Mouse (Mus musculus) cortical plate, adult 2 months (tissue): ENCODE measurements around the gene Ppp1r37. TPM values are rescaled to one million over a fixed set of nuclear protein-coding genes. Genes with fewer than 3 reads are reported as not detected.
"Not testable (repeated sequence)": the region's sequence is repeated elsewhere in the genome, so short reads cannot be mapped to it uniquely, and the experiment has no call there.

ENCODE experiments used
- H3K27ac ChIP-seq: fragments of 200-500 bp; 2 replicates; pipeline ENCODE4 v1.5.1; 2012; ENCODE audit warnings: low read length, control low read depth, inconsistent platforms; ENCODE audit not compliant: insufficient read depth
- H3K4me1 ChIP-seq: fragments of 200-500 bp; 2 replicates; pipeline ENCODE4 v1.6.1; 2011; ENCODE audit warnings: low read length; ENCODE audit not compliant: control insufficient read depth, insufficient read depth
- H3K4me3 ChIP-seq: fragments of 200-500 bp; 2 replicates; pipeline ENCODE4 v1.5.1; 2011; ENCODE audit warnings: mild to moderate bottlenecking, low read length, control low read depth; ENCODE audit not compliant: insufficient read depth
- CTCF ChIP-seq: fragments of 200-500 bp; IDR thresholded peaks from 2 replicates; pipeline ENCODE4 v1.5.1; 2011; ENCODE audit warnings: mild to moderate bottlenecking, control low read depth, low read length; ENCODE audit not compliant: insufficient read depth; ENCODE audit errors: extremely low read depth
- POLR2A ChIP-seq: fragments of 200-500 bp; IDR thresholded peaks from 2 replicates; pipeline ENCODE4 v1.6.1; 2011; ENCODE audit warnings: mild to moderate bottlenecking, low read length, control low read depth; ENCODE audit not compliant: insufficient read depth; ENCODE audit errors: extremely low read depth
- polyA plus RNA-seq: library from polyadenylated mRNA; depleted of rRNA; stranded (reverse); fragments of >200 nt; gene quantifications from 2 replicates; pipeline ENCODE4 v1.2.3, GENCODE M21; 2012; rRNA removed

Gene Ppp1r37
- polyA plus RNA-seq: 152 and 153 TPM in 2 replicates

DNA sequence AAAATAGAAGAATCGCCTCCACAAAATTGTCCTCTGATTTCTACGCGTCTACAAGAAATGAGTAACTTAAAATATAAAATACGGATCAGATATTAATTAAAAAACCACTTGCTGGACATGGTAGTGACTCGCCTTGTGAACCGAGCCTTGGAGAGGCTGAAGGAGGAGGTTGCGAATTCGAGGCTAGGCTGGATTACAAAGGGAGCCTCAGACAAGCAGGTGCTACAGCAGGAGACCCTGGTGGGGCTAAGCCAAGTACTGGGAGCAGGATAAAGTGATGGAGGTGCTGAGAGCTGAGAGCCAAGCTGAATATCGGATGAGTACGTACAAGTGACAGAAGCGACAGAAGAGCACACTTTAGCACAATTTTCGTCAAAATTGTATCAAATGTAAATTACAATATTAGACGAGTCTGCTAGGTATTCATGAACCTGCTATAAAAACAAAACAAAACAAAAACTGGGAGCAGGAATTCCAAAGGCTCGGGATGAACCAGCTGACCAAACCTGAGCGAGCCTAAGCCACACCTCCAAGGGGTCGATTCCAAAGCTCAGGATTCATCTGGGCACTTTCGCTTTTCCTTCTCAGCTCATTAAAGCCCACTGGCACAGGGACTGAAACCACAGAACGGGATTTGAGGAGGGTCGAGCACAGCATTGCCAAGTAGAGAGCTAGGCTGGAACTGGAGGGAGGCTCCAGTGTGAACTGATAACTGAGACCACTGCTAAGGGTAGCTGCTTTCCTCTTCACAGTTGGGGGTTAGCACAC is at the start of gene Ppp1r37:
Gene Ppp1r37 (minus strand): TSS at position 434 of the 768 bp plus-strand sequence.
- Histone ChIP-seq H3K4me3 (peak within 1 kb of the TSS; percentile 79), H3K4me1 (peaks cover 8% of the 10 kb centered on the region), H3K27ac (peak within 1 kb of the TSS; percentile 99)
- no peak for TF ChIP-seq POLR2A
- no peak for TF ChIP-seq CTCF

- no peak overlapping the region for H3K27ac ChIP-seq
- no peak for TF ChIP-seq POLR2A
- TF ChIP-seq CTCF: no peak
- H3K4me3 ChIP-seq: no peak overlapping the region
- H3K4me1 ChIP-seq: no peaks in the 10 kb centered on the region
Observed at GRCm38 (mm10) chr7:19610969-19611368, 48.1 kb upstream of the Ppp1r37 start.

DNA sequence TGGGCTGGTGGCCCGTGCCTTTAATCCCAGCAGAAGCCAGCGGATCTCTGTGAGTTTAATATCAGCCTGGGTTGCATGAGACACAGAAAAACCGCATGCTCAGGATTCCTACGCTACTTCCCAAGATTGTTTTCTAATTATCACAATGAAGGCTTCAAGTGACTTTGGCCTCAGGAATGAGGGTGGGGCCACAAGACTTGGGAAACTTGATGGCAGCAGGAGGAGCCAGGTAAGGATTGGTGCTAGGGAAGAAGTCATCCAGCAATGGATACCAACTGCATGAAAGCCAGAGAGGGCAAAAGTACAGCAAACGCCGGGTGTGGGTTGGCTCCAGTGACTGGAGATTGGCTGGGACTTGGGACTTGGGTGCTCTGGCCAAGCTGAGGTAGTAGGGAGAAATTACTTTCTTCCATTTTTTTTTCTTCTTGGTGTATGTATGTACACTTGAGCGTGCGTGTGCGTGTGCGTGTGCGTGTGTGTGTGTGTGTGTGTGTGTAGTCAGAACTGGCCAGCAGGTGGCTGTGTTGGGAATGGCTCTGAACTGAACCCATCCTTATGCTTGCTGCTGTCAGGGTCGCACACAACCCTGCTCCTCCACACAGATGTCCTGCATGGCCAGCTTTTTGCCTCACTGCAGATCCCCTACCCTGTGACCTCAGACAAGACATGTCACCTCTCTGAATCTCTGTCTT is 46.9 kb upstream of the Ppp1r37 start:
- Histone ChIP-seq H3K27ac (no peak overlapping the region), H3K4me3 (no peak overlapping the region), H3K4me1 (no peaks in the 10 kb centered on the region)
- TF ChIP-seq CTCF (no peak), POLR2A (no peak)

DNA sequence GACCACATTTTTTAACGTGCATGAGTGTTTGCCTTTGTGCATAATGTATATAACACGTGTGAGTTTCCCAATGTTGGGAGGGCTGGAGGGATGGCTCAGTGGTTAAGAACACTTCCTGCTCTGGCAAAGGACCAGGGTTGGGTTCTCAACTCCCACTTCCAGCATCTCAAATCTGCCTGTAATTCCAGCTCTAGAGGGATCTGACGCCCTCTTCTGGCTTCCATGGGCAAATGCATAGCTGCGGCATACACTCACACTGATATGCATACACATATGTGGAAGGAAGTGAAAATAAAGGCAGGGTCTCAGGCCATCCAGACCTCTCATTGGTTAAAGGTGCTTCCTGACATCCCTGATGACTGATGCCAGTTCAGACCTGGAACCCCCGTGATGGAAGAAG is 44.4 kb upstream of the Ppp1r37 start:
- no peak overlapping the region for H3K27ac ChIP-seq
- no peak overlapping the region for H3K4me3 ChIP-seq
- TF ChIP-seq POLR2A: no peak
- no peak for TF ChIP-seq CTCF
- peaks cover 9% of the 10 kb centered on the region for H3K4me1 ChIP-seq

- peak overlapping the region; percentile 95 for H3K4me3 ChIP-seq
- not testable (repeated sequence) for H3K27ac ChIP-seq
- H3K4me1 ChIP-seq: peaks cover 14% of the 10 kb centered on the region
Observed at GRCm38 (mm10) chr7:19604606-19605214, 41.8 kb upstream of the Ppp1r37 start.

GRCm38 (mm10) chr7:19603849-19604605 is 41.2 kb upstream of the Ppp1r37 start, which contains the start of gene Clasrp:
TSS of gene Clasrp (minus strand) at chr7:19604486.
- Histone ChIP-seq H3K4me3 (peak within 1 kb of the TSS; percentile 95), H3K27ac (peak within 1 kb of the TSS; percentile 50; the same call in 1 of the 2 replicates), H3K4me1 (peaks cover 14% of the 10 kb centered on the region)
- no peak for TF ChIP-seq CTCF
- peak; percentile 61; the same call in 1 of the 2 replicates for TF ChIP-seq POLR2A

- Histone ChIP-seq H3K4me1 (peaks cover 14% of the 10 kb centered on the region), H3K27ac (no peak overlapping the region; the same call in 1 of the 2 replicates), H3K4me3 (peak overlapping the region; percentile 95; the same call in 1 of the 2 replicates)
- no peak for TF ChIP-seq CTCF
Observed at GRCm38 (mm10) chr7:19603055-19603454, 40.2 kb upstream of the Ppp1r37 start.

DNA sequence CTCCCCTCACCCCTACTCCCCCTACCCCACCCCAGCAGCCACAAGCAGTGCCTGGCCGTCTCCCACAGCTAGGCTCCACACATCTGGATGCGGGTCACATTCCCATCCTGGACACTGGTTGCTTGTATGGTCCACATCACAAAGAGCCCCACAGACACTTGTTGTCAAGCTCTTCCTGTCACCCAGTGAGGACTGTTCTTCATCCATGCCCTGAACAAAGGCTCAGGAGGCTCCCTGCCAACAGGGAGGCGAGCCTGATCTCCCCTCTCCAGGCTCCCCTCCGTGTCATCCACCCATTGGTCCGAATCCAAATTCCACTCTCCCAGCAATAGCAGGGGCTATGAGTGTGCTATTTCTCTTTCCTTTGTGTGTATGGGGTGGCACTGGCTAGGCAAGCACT is 37.7 kb upstream of the Ppp1r37 start:
- peaks cover 14% of the 10 kb centered on the region for H3K4me1 ChIP-seq
- no peak overlapping the region for H3K4me3 ChIP-seq
- TF ChIP-seq POLR2A: no peak
- no peak for TF ChIP-seq CTCF
- H3K27ac ChIP-seq: 0 out of 2 replicates have a peak overlapping the region, but pooled peaks have one; percentile 75

DNA sequence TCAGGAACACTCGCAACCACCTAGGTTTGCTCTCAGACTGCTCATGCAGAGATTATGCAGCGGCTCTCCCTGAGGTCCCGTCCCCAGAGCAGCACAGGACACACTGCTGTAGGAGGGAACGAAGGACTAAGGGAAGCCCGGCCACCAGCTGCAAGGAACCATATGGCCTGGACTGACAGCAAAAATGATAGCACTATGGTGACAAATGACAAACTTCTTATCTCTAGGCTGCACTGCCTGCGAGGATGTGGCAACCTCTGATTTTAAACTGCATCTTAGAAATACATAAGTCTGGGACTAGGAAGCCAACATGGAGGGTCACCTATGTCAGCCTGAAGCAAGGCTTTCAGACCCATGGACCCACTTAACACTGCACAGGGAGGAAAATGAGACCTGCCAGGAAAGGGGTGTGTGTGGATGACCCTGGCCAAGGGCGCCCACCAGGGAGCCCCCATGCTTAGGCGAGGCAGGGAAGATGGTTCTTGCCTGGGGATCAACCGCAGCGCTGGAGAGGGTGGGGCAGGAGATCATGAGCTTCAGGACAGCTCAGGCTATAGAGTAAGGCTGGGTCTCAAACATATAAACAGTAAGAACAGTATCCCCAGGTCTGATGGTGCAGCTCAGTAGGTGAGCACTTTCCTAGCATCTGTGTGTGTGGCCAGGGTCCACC is 30.3 kb upstream of the Ppp1r37 start:
- Histone ChIP-seq H3K4me1 (peaks cover 3% of the 10 kb centered on the region), H3K27ac (no peak overlapping the region), H3K4me3 (no peak overlapping the region)
- TF ChIP-seq CTCF (no peak), POLR2A (no peak)
